Mouse (Mus musculus): ENCODE data around the gene Vtn.
A peak's percentile ranks its signal among the peaks of the same experiment; 100 is the strongest.
"Not testable (repeated sequence)": the region's sequence is repeated elsewhere in the genome, so short reads cannot be mapped to it uniquely, and the experiment has no call there.

Vtn gene

GRCm38 (mm10) chr11:78497544-78498522 lies 1.1 kb upstream of the Vtn start, which contains the start of gene Sarm1:
Gene Sarm1 (minus strand): TSS chr11:78497754.
- DNase-seq: peak; percentile 99

GRCm38 (mm10) chr11:78499543-78499942 lies 652 bp downstream of the Vtn start:
- no peak for DNase-seq

DNA sequence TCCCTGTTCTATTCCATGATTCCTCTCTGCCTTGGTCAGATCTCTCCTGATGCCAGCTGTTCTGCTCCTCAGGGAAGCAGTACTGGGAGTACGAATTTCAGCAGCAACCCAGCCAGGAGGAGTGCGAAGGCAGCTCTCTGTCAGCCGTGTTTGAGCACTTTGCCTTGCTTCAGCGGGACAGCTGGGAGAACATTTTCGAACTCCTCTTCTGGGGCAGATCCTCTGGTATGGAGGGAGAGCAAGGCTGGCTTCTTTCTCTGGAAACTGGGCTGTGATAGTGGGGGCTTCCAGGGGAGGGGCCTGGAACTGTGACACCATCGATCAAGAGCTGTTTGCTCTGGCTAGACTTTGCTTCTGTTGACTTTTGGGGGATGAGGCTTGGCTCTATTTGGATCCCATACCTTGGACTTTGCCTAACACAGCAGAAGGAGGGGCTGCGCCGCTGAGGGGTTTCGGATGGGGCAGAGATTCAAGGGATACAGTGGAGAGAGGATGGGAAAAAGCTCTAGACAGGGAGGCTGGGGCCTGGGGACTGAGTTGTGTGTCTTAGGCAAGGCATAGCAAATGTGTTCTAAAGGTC lies 1.8 kb downstream of the Vtn start:
- no peak for DNase-seq

GRCm38 (mm10) chr11:78501529-78501928 lies 2.6 kb downstream of the Vtn start:
- DNase-seq: no peak

- no peak for DNase-seq
Observed at GRCm38 (mm10) chr11:78502909-78503650, 4.2 kb downstream of the Vtn start, which contains the start of gene Sebox. Gene Sebox (plus strand): TSS chr11:78503447.

DNA sequence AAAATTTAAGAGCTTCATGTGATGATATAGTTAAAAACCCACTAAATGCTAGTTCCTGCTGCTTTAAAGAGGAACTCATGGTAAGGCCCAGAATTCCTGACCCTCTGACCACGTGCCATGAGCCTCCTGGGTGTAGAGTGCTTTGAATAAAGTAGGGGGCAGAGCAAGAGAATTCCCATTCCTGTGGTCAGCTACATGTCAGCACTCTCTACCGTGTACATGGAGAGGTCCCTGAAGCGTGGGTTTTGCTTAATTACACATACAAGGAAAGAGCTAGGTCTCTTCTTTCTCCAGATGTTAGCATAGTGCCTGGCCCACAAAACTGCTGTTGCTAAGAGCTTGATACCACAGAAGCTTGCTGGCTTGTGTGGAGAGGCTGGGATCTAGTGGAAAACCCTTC lies 6.5 kb downstream of the Vtn start:
- DNase-seq: no peak

DNA sequence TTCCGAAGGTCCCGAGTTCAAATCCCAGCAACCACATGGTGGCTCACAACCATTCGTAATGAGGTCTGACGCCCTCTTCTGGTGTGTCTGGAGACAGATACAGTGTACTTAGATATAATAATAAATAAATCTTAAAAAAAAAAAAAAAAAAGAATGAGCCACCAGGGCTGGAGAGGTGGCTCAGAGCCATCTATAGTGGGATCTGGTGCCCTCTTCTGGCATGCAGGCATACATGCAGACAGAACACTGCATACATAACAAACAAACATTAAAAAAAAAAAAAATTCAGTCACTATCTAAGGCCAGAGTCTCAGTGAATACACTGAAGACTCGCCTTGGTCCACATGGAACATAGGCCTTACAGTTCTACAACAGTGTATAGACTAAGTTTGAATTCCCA lies 10.3 kb downstream of the Vtn start:
- DNase-seq: peak; percentile 38

DNA sequence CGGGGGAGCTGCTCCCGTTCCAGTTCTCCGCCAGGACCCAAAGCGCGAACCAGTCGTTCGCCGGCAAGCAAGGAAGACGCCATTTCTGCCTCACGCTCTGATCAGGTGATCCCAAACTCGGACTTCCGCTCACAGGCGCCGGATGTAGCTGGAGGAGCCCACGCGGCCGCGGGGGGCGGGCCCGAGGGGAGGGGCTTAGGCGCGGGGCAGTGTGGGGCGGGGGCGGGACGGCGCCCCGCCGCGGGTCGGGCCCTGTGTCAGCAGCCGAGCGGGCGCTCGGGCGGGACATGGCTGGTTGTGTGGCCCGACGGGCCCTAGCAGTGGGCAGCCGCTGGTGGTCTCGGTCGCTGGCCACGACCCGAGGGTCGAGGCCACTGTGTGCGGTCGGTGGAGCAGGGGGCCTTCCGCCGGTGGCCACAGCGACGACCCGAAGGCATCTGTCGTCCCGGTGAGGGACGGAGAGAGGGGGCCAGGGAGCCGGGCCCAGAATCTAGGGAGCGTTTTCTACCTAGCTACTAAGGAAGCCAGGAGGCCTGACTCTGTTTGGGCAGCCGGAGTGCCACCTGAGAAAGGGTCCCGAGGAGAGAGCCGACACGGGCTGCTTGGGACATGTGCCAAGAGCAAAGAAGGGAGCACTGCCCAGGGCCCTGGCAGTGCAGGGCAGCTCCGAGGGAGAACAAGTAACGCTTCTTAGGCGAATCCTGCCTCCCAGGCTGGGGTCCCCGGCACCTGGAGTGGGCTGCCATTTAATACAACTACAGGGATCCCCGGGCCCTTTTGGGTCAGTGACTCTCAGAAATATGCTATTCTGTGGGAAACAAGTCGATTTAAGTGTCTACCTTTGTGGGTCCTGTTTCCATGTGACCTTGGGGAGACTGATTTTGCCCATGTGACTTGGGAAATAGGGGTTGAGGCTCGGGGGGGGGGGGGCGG lies 13.4 kb downstream of the Vtn start, which contains the start of the genes Tmem199 and Poldip2:
TSS of gene Tmem199 (minus strand) at position 148 of the 933 bp plus-strand sequence.
TSS of gene Poldip2 (plus strand) at position 169 of the 933 bp plus-strand sequence.
- peak; percentile 93 for DNase-seq

DNA sequence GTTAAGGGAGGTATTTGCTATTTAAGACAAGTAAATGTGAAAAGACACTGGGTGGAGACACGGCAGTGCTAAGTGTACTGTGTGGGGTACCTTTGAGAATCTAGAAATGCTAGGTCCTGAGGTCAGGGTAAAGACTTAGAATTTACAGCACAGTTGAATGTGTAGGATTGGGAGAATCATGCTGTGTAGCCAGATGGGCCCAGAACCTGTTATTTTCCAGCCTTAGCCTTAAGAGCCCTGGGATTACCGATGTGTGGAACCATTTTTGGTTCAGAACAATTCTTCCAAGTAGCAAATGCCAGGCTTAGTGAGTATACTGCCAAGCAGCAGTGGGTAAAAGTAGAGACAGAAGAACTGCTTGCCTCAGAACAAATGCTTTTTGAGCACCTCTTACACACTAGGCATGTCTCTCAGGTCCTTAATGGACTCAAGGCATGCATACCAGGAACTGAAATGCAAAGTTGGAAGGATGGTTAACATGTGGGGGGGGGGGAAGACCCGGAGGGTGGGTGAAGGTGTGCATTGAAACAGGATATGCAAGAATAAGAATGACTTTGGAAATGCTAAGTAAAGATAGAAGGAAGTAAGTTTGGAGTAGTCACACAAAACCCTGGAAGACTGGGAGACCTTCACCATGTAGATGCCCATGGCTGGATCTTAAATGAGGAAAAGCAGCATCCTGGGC lies 14.4 kb downstream of the Vtn start:
- DNase-seq: no peak

DNA sequence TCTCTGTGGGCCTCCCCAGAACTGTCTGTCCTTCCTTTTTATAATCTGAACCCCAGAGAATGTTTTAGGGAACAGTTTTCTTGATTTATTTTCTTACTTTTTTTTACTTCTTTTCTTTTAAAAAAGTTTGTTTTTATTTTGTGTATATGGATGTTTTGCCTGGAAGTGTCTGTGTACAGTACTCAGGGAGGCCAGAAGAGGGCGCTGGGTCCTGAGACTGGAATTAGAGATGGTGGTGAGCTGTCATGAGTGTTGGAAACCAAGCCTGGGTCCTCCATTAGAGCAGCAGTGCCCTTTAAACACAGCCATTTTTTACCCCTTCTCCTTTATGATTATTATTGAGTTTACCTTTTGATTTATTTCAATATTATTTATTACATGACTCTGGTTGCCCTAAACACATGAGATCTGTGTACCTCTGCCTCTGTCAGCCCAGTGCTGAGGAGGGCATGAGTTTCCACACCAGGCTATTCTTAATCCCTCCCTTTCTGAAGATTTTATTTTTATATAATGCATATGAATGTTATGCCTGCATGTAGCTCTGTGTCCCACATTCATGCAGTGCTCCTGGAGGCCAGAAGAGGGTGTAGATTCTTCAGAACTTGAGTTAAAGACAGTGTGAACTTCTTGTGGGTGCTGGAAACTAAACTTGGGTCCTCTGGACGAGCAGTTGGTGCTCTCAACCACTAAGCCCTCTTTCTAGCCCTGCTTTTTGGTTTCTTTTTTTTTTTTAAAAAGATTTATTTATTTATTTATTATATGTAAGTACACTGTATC lies 16.8 kb downstream of the Vtn start:
- no peak for DNase-seq

GRCm38 (mm10) chr11:78518931-78519330 lies 20.0 kb downstream of the Vtn start:
- no peak for DNase-seq

GRCm38 (mm10) chr11:78521880-78522279 lies 23.0 kb downstream of the Vtn start:
- DNase-seq: no peak

DNA sequence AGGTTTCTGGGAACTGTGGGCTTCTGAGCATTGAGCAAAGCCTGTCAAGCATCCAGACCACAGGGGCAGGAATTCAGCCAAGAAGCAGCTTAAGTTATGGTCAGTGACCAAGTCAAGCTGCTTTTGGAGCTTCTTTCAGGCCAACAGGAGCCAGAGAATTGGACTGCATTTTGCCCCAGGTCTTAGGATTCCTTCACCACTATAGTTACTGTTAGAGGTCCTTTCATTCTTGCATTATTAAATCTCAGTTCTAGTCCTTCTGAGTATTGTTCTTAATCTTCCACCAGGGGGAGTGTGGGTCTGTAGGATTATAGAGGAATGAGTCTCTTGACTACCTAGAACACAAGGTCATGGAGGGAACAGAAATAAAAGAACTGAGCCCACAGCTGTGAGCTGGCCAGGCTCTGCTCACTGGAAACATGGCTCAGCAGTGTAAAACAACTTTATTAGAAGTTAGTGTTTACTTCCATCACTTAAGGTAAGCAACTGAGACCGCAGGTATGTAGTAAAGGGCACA lies 23.6 kb downstream of the Vtn start:
- DNase-seq: no peak

GRCm38 (mm10) chr11:78523241-78523955 lies 24.5 kb downstream of the Vtn start:
- no peak for DNase-seq

GRCm38 (mm10) chr11:78524838-78525237 lies 25.9 kb downstream of the Vtn start:
- no peak for DNase-seq

DNA sequence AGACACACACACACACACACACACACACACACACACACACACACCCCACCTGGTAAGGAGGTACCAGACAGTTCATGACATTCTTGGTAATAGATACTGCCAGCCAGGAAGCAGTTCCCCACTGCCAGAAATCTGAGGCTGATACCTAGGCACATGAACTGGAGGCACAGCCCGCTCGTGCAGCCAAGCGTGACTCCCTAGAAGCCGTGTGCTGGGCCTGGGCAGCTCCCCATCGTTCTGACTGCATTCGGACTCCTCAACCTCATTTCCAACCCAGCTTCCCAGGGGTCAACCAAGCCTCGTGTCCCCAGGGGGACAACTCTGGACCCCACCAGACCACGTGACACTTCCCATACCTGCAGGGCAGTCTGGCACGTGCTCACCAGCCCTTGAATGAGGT lies 29.8 kb downstream of the Vtn start:
- no peak for DNase-seq

DNA sequence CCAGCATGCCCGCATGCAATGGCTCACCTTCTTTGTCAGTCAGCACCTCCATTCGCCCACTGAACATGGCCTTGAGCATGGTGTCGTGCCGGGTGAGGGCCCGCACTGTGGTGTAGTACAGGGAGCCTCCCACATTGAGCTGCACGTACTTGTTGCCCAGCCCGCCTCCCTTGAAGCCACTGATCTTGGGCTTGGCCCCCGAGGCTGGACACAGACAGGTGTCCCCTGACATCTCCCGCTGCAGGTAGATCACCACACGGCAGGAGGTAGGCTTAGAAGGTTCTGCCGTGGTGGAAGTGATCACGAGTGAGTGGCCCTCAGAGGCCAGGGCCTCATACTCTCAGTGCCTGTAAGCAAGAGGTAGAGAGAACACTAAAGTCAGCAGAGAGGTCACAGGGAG lies 31.1 kb downstream of the Vtn start:
- DNase-seq: no peak

DNA sequence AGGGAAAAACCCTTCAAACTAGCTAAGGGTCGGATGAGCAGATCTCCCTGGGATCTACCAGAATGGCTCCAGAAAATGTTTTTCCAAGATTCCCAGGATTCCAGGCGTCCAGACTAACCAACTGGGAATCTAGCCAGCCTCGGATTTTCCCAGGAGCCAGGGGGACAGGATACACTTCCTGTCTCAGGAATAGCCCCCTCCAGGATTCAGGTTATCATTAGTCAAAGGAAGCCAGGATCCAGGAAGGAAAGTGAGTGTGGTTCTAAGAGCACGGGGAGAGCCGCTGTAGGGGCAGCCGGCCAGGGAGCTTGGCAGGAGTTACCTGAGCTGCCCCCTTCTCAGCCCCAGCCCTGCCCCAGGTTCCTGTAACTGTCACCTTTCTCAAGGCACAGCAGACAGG lies 32.2 kb downstream of the Vtn start:
- no peak for DNase-seq

GRCm38 (mm10) chr11:78531515-78531914 lies 32.6 kb downstream of the Vtn start:
- not testable (repeated sequence) for DNase-seq

GRCm38 (mm10) chr11:78534516-78534915 lies 35.6 kb downstream of the Vtn start:
- DNase-seq: no peak

Measured in thymus, postnatal 14 days (tissue).